Mouse (Mus musculus): ENCODE measurements around the gene Zfp408. TPM values are rescaled to one million over a fixed set of nuclear protein-coding genes. Genes with fewer than 3 reads are reported as not detected.
"Not testable (repeated sequence)": the region's sequence is repeated elsewhere in the genome, so short reads cannot be mapped to it uniquely, and the experiment has no call there.

The Zfp408 gene
- total RNA-seq, 4 experiments from 2014 or later, result 2.6 to 4.1 (median 2.9) TPM

GRCm38 (mm10) chr2:91651458-91652258 is 2.1 kb upstream of the Zfp408 start:
- DNase-seq (ENCODE audit: low spot score), result no peak

DNA sequence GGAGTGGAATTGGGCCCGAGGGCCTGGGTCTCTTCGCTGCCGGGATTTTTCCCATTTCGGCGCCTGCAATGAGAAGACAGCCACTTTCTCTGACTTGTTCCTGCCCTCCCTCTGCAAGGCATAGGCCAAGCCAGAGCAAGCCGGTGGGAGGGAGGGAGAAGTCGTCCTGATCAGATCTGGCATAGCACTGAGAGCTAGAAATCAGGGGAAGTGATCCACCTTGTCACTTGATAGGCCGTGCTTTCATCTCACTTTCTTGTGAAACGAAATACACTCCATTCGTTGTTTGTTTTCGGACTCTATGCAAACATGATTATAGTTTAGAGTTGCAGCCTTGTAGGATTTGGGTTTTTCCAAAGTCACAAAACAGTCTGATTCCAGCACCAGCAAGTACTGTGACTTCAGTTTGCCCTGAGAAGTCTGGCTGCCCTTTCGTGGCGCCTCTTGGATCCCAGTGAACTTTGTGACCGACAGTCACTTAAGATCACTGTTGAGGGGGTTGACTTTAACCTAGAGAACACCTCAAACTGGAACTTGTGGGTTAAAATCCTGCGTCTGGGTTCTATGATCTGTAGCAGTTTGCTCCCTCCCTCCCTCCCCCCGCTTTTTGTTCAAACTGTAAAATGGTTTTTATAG is 887 bp upstream of the Zfp408 start:
- no peak for DNase-seq (ENCODE audit: low spot score)

GRCm38 (mm10) chr2:91649152-91649551 is 439 bp downstream of the Zfp408 start:
- peak; percentile 13 for DNase-seq (ENCODE audit: low spot score)

- peak; percentile 23 for DNase-seq (ENCODE audit: low spot score)
Measured at GRCm38 (mm10) chr2:91646733-91647132, 2.9 kb downstream of the Zfp408 start.

GRCm38 (mm10) chr2:91645811-91646210 is 3.8 kb downstream of the Zfp408 start:
- no peak for DNase-seq (ENCODE audit: low spot score)

DNA sequence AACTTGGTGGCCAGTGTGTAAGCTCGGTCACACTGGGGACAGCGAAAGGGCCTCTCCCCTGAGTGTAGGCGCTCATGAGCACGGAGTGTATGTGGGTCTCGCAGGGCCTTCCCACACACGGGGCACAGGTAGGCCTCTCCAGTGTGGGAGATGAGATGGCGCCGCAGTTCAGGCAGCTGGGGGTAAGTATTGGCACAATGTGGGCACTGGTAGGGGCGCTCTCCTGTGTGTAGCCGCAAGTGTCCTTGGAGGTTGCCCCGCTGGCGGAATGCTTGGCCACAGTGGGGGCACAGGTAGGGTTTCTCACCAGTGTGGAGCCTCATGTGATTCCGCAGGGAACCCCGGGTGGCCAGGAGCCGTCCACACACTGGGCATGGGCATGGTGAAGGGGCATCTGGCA is 4.2 kb downstream of the Zfp408 start:
- DNase-seq (ENCODE audit: low spot score), result no peak

- no peak for DNase-seq (ENCODE audit: low spot score)
Measured at GRCm38 (mm10) chr2:91644021-91644420, 5.6 kb downstream of the Zfp408 start.

GRCm38 (mm10) chr2:91642825-91643415 is 6.7 kb downstream of the Zfp408 start:
- DNase-seq (ENCODE audit: low spot score), result no peak

- DNase-seq (ENCODE audit: low spot score), result no peak
Measured at GRCm38 (mm10) chr2:91638931-91639330, 10.7 kb downstream of the Zfp408 start.

GRCm38 (mm10) chr2:91636727-91637338 is 12.8 kb downstream of the Zfp408 start:
- DNase-seq (ENCODE audit: low spot score), result no peak

DNA sequence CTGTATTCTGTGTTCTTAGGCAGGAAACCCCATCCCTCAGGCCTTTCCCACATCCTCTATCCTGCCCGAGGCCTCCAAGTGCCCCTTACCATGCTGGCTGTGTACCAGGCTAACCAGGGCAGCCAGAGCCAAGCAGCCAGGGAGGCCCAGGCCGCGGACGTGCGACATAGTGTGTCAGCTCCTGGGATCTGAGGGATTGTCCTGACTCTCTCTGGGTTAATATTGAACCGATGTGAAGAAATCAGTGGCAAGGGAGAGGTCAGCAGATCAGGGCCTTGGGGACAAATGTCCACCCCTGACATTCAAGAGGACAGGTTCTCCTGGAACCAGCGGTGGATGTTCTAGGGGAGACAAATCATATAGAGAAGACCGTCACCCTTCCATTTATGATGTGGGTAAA is 13.4 kb downstream of the Zfp408 start, which contains the start of gene F2:
Gene F2 (minus strand): TSS at position 186 of the 400 bp plus-strand sequence.
- DNase-seq (ENCODE audit: low spot score), result no peak

DNA sequence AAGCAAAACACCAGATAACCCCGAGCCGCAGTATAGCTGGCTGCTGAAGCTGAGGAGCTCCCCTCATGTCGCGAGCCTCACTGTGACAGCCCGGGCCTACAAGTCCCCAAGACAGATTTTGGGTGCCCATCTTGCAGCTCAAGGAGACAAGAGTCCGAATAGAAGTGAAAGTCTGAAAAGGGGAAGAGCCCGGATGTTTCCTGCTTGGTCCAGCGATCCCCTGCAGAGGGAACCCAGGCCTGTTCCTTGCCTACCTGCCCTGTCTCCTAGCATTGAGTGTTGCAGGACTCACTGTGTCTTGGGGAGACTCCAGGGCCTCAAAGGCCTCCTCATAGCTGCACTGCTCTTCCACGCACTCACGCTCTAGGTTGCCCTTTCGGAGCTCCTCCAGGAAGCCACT is 14.1 kb downstream of the Zfp408 start:
- DNase-seq (ENCODE audit: low spot score), result no peak

DNA sequence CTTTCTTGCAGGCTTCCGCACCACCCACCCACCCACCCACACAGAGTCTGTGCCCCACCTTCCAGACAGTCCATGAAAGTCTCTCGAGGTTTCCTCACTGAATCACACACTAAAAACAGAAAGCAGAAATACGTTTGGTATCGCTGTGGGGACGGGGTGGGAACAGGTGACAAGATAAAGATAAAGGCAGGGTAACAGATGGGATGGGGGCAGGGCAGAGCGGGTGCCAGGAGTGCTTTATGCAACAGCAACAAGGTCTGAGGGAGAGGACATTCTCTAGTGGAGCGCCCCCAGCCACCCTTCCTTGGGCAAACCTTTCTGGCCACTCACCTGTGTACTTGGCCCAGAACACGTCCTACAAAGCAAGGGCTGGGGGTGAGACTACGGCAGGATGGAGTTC is 14.8 kb downstream of the Zfp408 start:
- DNase-seq (ENCODE audit: low spot score), result no peak

GRCm38 (mm10) chr2:91633334-91633977 is 16.1 kb downstream of the Zfp408 start:
- no peak for DNase-seq (ENCODE audit: low spot score)

GRCm38 (mm10) chr2:91632316-91632715 is 17.3 kb downstream of the Zfp408 start:
- DNase-seq (ENCODE audit: low spot score), result no peak

DNA sequence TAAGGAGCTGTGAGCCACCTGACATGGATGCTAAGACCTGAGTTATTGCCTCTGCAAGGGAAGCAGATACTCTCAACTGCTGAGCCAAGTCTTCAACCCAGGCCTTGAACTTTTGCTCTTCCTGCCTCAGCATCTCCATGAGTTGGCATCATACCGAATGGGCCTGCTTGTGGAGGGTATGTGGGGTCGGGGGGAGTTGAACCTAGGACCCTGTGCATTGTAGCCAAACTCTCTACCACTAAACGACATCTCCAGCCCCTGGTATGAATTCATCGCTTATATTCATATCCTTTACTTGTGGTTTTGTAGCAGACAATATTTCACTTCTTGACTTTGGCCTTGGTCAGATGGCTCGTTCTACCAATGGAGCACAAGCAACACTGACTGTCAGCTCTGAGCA is 17.8 kb downstream of the Zfp408 start:
- no peak for DNase-seq (ENCODE audit: low spot score)

DNA sequence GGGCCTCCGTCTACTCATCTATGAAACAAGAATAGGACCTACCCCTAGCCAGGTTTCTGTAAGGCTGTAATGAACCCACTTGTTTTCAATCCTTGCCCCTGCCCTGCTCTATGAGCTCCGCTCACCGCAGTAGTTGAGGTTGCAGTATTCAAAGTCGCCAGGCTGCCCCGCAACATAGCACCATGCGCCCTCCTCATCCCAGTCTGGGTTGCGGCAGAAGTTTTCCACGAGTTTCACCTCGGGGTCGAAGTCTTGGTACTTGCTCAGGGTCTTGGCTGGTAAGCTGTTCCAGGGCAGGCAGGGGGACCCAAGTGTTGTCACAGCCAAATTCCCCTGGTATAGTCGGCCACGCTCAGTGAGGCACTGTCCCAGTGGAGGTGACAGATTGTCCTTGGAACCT is 19.2 kb downstream of the Zfp408 start:
- no peak for DNase-seq (ENCODE audit: low spot score)

DNA sequence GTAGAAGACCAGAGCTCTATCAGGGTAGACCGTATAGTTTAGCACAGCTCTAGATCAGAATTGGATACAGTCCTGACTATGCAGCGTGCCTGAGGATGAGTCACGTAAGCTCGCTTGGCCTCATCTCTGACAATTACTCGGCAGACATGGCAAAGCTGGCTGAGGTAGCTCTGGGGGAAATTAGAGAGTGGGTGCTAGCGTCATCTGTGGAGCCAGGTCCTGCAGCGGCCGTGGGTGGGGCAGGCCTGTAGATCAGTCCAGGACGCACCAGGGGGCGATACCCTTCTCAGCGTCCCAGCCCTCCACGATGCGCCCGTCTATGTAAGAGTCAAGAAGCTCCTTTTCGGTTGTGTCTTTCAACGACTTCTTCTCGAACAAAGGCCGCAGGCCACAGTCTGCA is 19.9 kb downstream of the Zfp408 start:
- no peak for DNase-seq (ENCODE audit: low spot score)

DNA sequence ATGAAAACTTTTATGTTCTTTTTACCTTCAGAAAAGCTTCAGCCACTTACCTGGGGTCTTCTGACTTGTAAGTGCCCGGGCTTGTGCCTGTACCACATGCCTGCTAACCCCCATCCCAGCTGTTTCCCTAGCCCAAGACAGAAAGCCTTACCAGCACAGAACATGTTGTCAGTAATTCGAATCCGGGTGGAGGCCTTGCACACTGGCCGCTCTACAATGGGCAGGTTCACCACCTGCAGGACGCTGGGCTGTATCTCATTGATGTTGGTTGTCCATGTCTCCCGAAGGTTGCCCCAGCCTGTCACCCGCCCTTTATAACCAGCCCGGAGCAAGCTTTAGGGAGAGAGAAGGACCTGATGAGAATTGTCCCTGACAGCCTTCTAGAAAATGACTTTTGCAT is 21.4 kb downstream of the Zfp408 start:
- no peak for DNase-seq (ENCODE audit: low spot score)

- no peak for DNase-seq (ENCODE audit: low spot score)
Measured at GRCm38 (mm10) chr2:91627486-91627885, 22.1 kb downstream of the Zfp408 start.

GRCm38 (mm10) chr2:91623366-91623765 is 26.2 kb downstream of the Zfp408 start:
- DNase-seq (ENCODE audit: low spot score), result not testable (repeated sequence)

- DNase-seq (ENCODE audit: low spot score), result no peak
Measured at GRCm38 (mm10) chr2:91622356-91622755, 27.2 kb downstream of the Zfp408 start.

Measured in heart, adult 8-10 months (tissue).